Mouse (Mus musculus) neutrophil, adult 5-6 weeks (primary cell): ENCODE results near the gene Alg5. TPM values are rescaled to one million over a fixed set of nuclear protein-coding genes. Genes with fewer than 3 reads are reported as not detected.
"Not testable (repeated sequence)": the region's sequence is repeated elsewhere in the genome, so short reads cannot be mapped to it uniquely, and the experiment has no call there.

Experiments
- ATAC-seq: fragments of 151-379, 151-347 bp; 2 replicates; pipeline ENCODE4 v1.8.0; 2017; ENCODE audit warnings: mild to moderate bottlenecking, moderate TSS enrichment; ENCODE audit not compliant: insufficient number of reproducible peaks, poor library complexity, low FRiP score, severe bottlenecking; ENCODE audit errors: extremely low read depth
- total RNA-seq: library from RNA; stranded (forward); fragments of 200-1000 nt; gene quantifications from 2 replicates; pipeline ENCODE4 v1.2.3, GENCODE M21; 2017

Alg5 gene
- total RNA-seq, 1 experiment from 2014 or later: 23.9 TPM

GRCm38 (mm10) chr3:54734411-54735246 is 710 bp upstream of the Alg5 start:
- peak; percentile 67 for ATAC-seq

GRCm38 (mm10) chr3:54736101-54736927 is 975 bp downstream of the Alg5 start:
- no peak for ATAC-seq

GRCm38 (mm10) chr3:54737317-54737716 is 2.0 kb downstream of the Alg5 start:
- no peak for ATAC-seq

GRCm38 (mm10) chr3:54741965-54742364 is 6.6 kb downstream of the Alg5 start:
- ATAC-seq: no peak

GRCm38 (mm10) chr3:54745799-54746198 is 10.5 kb downstream of the Alg5 start:
- ATAC-seq: no peak

GRCm38 (mm10) chr3:54753411-54753810 is 18.1 kb downstream of the Alg5 start:
- ATAC-seq: no peak

GRCm38 (mm10) chr3:54755145-54756041 is 20.1 kb downstream of the Alg5 start, which contains the start of gene Smad9:
Gene Smad9 (plus strand): TSS chr3:54755582.
- no peak for ATAC-seq

- ATAC-seq: no peak
Observed at GRCm38 (mm10) chr3:54756058-54756457, 20.7 kb downstream of the Alg5 start.

- ATAC-seq: no peak
Observed at GRCm38 (mm10) chr3:54757446-54757845, 22.1 kb downstream of the Alg5 start.

- no peak for ATAC-seq
Observed at GRCm38 (mm10) chr3:54759211-54759610, 23.9 kb downstream of the Alg5 start.

GRCm38 (mm10) chr3:54760321-54761115 is 25.2 kb downstream of the Alg5 start:
- ATAC-seq: no peak

- ATAC-seq: no peak
Observed at GRCm38 (mm10) chr3:54761258-54761657, 25.9 kb downstream of the Alg5 start.

GRCm38 (mm10) chr3:54764418-54764817 is 29.1 kb downstream of the Alg5 start:
- no peak for ATAC-seq

- ATAC-seq: not testable (repeated sequence)
Observed at GRCm38 (mm10) chr3:54765521-54765920, 30.2 kb downstream of the Alg5 start.

- ATAC-seq: no peak
Observed at GRCm38 (mm10) chr3:54766034-54766433, 30.7 kb downstream of the Alg5 start.

- ATAC-seq: no peak
Observed at GRCm38 (mm10) chr3:54766811-54767210, 31.5 kb downstream of the Alg5 start.

- no peak for ATAC-seq
Observed at GRCm38 (mm10) chr3:54768592-54768991, 33.3 kb downstream of the Alg5 start.
